Comparison of ENCODE assay signal across 1 mouse cellular context in the genomic region with DNA sequence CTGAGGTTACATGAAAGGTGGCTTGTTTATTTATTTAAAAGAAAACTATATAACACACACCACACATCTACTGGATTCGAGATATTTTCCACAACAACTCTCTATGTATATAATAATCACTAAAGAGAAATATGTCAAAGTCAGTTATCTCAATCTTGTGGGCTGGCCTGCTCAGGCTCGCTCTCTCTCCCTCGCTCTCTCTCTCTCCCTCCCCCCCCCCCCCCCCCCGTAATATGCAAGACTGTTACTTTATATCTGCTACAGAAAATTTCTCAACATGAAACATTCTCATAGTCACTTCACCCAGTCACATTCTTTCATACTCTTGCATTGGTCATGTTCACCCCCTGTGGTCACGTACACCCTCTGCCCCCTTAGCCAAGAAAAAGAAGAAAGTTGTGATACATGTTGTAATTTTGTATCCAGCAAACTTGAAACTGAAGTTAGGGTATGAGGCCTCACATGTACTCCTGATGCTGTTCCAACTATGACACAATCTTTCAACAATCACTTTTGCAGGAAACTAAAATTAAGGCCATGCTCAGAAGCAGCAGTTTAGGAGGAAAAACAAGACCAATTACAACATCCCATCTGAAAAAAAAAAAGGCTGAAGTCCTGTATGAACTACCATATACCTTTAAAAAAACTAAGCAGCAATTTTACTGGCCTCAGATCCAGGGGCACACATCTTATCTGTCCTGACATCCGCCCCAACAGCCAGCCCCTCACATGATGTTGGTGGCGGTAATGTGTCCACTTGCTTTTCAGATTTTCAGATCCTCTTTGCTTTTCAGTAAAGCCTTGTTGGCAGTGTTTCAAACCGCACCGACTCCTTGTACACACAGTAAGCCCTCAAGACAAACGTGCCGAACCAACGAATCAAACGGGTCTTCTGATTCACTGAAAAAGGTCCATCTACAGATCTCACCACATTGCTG.
TF ChIP-seq lines count a peak whose summit lies in the region.

No protein-coding gene starts in this region.

TF ChIP-seq in MEL, 35 proteins besides CTCF, POLR2A, EP300 and RAD21 (continued from another document):
- TF ChIP-seq TCF12 (IDR thresholded peaks at IDR 0.05; ENCODE audit: low read depth, low read length): peak; percentile 76
- TF ChIP-seq POLR2AphosphoS5 (IDR thresholded peaks at IDR 0.05; ENCODE audit: borderline replicate concordance, low read depth, low read length): no peak
- TF ChIP-seq TBP (IDR thresholded peaks at IDR 0.05; ENCODE audit: low read depth, low read length): peak; percentile 24; the same call in 1 of the 2 replicates
- TF ChIP-seq POLR2AphosphoS2 (IDR thresholded peaks at IDR 0.05; ENCODE audit: low read length): no peak
- no peak for TF ChIP-seq JUND (IDR thresholded peaks at IDR 0.05; ENCODE audit: low read depth, low read length)
- peak; percentile 76 for TF ChIP-seq ETS1 (IDR thresholded peaks at IDR 0.05; ENCODE audit: low read depth, low read length)
- TF ChIP-seq MEF2A (IDR thresholded peaks at IDR 0.05; ENCODE audit: extremely low read depth, insufficient replicate concordance, low read depth, low read length, poor library complexity, severe bottlenecking): no peak
- TF ChIP-seq GABPA (IDR thresholded peaks at IDR 0.05; ENCODE audit: low read depth, low read length): no peak
- TF ChIP-seq ZKSCAN1 (IDR thresholded peaks at IDR 0.05; ENCODE audit: low read depth, low read length): peak; percentile 58; the same call in 1 of the 2 replicates
- TF ChIP-seq MAFK (IDR thresholded peaks at IDR 0.05; ENCODE audit: borderline replicate concordance, low read depth, low read length): peak; percentile 17; the same call in 1 of the 2 replicates
- TF ChIP-seq CHD1 (IDR thresholded peaks at IDR 0.05; ENCODE audit: low read depth, low read length): peak; percentile 80; the same call in 1 of the 2 replicates
- TF ChIP-seq MAZ (IDR thresholded peaks at IDR 0.05; ENCODE audit: low read depth, low read length): peak; percentile 57; the same call in 1 of the 2 replicates
- TF ChIP-seq CHD2 (IDR thresholded peaks at IDR 0.05; ENCODE audit: low read length): no peak
- no peak for TF ChIP-seq SMC3 (IDR thresholded peaks at IDR 0.05; ENCODE audit: low read depth, low read length)
- peak; percentile 87 for TF ChIP-seq ZNF384 (IDR thresholded peaks at IDR 0.05; ENCODE audit: low read depth, low read length)
- peak; percentile 68 for TF ChIP-seq TAL1 (IDR thresholded peaks at IDR 0.05; ENCODE audit: low read length)
- TF ChIP-seq ZC3H11A (IDR thresholded peaks at IDR 0.05; ENCODE audit: low read depth, low read length): no peak
- TF ChIP-seq HCFC1 (IDR thresholded peaks at IDR 0.05; ENCODE audit: low read depth, low read length): no peak
- peak; percentile 70 for TF ChIP-seq USF1 (IDR thresholded peaks at IDR 0.05; ENCODE audit: low read depth, low read length)
- no peak for TF ChIP-seq KAT2A (conservative IDR thresholded peaks at IDR 0.05; ENCODE audit: low read depth, low read length)
- TF ChIP-seq UBTF (IDR thresholded peaks at IDR 0.05; ENCODE audit: borderline replicate concordance, insufficient read depth, low read depth, low read length): no peak
- TF ChIP-seq ZMIZ1 (IDR thresholded peaks at IDR 0.05; ENCODE audit: low read depth, low read length): no peak
- TF ChIP-seq NRF1 (IDR thresholded peaks at IDR 0.05; ENCODE audit: insufficient read depth, low read depth, low read length, poor library complexity, severe bottlenecking): 0 out of 2 replicates have a peak, but pooled peaks have one; percentile 10
- TF ChIP-seq USF2 (IDR thresholded peaks at IDR 0.05; ENCODE audit: borderline replicate concordance in 1 of 2, insufficient read depth in 1 of 2, low read depth in 1 of 2, low read length in 2 of 2): no peak
- no peak for TF ChIP-seq NELFE (IDR thresholded peaks at IDR 0.05; ENCODE audit: low read depth, low read length)
- 0 out of 2 replicates have a peak, but pooled peaks have one; percentile 67 for TF ChIP-seq E2F4 (IDR thresholded peaks at IDR 0.05; ENCODE audit: borderline replicate concordance, low read depth, low read length)
